Mouse (Mus musculus): ENCODE results near the gene Apopt1. TPM values are rescaled to one million over a fixed set of nuclear protein-coding genes. Genes with fewer than 3 reads are reported as not detected.
A peak's percentile ranks its signal among the peaks of the same experiment; 100 is the strongest.

Gene Apopt1
- polyA plus RNA-seq, 1 experiment: 29.9 TPM

DNA sequence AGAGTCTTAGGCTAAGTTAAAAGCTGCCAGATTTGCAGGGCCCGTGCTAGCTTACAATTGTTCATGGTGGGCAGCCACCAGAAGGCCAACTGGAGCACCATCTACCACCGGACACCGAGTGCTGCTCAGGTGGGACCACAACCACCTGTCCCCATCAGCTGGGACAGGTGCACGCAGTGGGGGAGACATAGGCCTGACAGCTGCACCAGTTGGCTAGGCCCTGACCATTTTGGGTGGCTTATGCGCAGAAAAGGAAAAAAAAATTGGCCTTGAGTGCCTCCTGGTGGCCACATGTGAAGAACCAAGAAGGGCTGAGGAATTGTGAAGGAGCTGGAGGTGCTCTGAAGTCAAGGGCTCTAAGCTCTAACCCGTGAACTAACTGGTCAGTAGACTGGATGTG, 16.8 kb upstream of the Apopt1 start:
- Histone ChIP-seq H3K4me3 (ENCODE audit: insufficient read depth, poor library complexity, severe bottlenecking) (no peak overlapping the region), H3K27me3 (ENCODE audit: control insufficient read depth, insufficient read depth, insufficient read length) (no peaks in the 10 kb centered on the region), H3K79me2 (ENCODE audit: control insufficient read depth, insufficient read depth) (no peaks in the 10 kb centered on the region), H3K36me3 (ENCODE audit: control insufficient read depth, insufficient read depth) (no peaks in the 10 kb centered on the region), H3ac (ENCODE audit: control insufficient read depth, insufficient read length, low read depth) (no peak overlapping the region), H3K79me3 (ENCODE audit: low read depth) (no peaks in the 10 kb centered on the region)
- TF ChIP-seq FOSL1 (IDR thresholded peaks at IDR 0.05; ENCODE audit: insufficient read depth, low read length, poor library complexity, severe bottlenecking) (no peak), MYOG (IDR thresholded peaks at IDR 0.05; ENCODE audit: control insufficient read depth, extremely low read depth, insufficient read length) (peak; percentile 29), CTCF (IDR thresholded peaks at IDR 0.05; ENCODE audit: control insufficient read depth, insufficient read depth, insufficient read length) (peak; percentile 0), MAX (IDR thresholded peaks at IDR 0.05) (no peak), USF1 (IDR thresholded peaks at IDR 0.05; ENCODE audit: low read depth) (no peak), MYOD1 (IDR thresholded peaks at IDR 0.05; ENCODE audit: control insufficient read depth, insufficient read length, low read depth) (peak; percentile 81)

DNA sequence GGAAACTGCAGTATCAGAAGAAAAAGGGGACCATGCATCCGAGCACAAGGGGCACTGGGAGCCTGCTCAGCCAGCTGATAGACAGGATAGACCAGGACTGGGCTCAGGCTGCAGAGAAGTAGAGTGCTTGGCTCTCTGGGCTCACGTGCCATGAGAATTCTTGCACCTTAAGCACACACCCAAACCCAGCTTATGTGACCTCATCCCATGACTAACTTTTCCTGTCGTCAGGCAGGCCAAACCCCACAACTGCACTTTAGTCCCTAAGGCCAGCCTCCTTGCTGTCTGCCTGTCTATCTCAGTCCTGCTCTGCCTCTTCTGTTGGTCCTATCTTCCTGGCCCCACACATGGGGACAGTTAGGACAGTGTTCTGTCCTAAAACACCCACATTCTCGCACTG, 15.4 kb upstream of the Apopt1 start:
- H3K36me3 ChIP-seq (ENCODE audit: control insufficient read depth, insufficient read depth): no peaks in the 10 kb centered on the region
- no peak overlapping the region for H3K4me3 ChIP-seq (ENCODE audit: insufficient read depth, poor library complexity, severe bottlenecking)
- H3K27me3 ChIP-seq (ENCODE audit: control insufficient read depth, insufficient read depth, insufficient read length): no peaks in the 10 kb centered on the region
- TF ChIP-seq USF1 (IDR thresholded peaks at IDR 0.05; ENCODE audit: low read depth): no peak
- no peak for TF ChIP-seq FOSL1 (IDR thresholded peaks at IDR 0.05; ENCODE audit: insufficient read depth, low read length, poor library complexity, severe bottlenecking)
- TF ChIP-seq CTCF (IDR thresholded peaks at IDR 0.05; ENCODE audit: control insufficient read depth, insufficient read depth, insufficient read length): no peak
- no peak for TF ChIP-seq CEBPB (IDR thresholded peaks at IDR 0.05; ENCODE audit: low read depth)
- TF ChIP-seq MAX (IDR thresholded peaks at IDR 0.05): no peak
- no peak for TF ChIP-seq MYOG (IDR thresholded peaks at IDR 0.05; ENCODE audit: control insufficient read depth, extremely low read depth, insufficient read length)
- TF ChIP-seq MYOD1 (IDR thresholded peaks at IDR 0.05; ENCODE audit: control insufficient read depth, insufficient read length, low read depth): no peak
- H3K79me2 ChIP-seq (ENCODE audit: control insufficient read depth, insufficient read depth): no peaks in the 10 kb centered on the region
- no peak overlapping the region for H3ac ChIP-seq (ENCODE audit: control insufficient read depth, insufficient read length, low read depth)
- H3K79me3 ChIP-seq (ENCODE audit: low read depth): no peaks in the 10 kb centered on the region

DNA sequence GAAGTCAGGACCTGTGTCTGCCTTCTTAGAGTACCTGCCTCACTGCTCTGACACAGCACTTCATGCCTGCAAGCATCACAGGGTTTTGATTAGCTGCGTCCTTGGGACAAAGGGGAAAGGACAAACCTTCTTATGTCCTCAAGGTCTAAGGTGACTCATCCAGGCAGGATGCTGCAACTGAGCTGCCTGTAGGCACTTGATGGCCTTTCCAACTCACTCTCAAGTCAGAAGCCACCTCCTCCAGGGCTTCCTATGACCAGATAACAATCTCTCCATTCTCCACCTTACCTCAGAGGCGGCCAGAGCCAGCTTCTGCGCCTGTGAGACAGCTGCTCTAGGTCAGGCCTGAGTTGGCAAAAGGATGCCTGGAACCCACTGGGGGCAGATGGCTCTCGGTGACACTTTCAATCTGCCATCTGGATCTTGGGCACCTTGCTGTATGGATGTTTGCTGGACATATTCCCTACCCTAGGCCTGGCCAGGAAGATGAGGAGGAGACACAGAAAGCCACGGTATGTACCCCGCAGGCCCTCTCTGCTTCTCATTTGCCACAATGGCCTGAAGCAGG, 14.6 kb upstream of the Apopt1 start:
- H3K27me3 ChIP-seq (ENCODE audit: control insufficient read depth, insufficient read depth, insufficient read length): no peaks in the 10 kb centered on the region

DNA sequence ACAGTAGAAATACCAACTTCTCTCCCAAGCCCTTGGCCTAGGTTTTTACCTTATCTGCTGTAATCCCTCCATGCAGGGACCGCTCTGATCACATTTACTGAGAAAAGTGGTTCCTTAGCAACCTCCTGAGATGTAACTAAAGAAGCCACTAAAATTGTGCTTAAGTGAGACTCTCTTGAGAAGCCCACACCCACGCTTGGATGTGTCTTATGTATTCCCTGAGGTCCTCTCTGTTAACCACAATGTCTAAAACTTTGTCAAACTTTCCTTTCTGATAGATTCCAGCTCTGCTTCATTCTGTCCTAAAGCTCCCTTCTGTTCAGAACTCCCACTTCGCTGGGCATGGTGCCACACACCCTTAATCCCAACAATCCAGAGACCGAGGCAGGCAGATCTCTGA, 13.5 kb upstream of the Apopt1 start:
- TF ChIP-seq CEBPB (IDR thresholded peaks at IDR 0.05; ENCODE audit: low read depth): no peak
- TF ChIP-seq USF1 (IDR thresholded peaks at IDR 0.05; ENCODE audit: low read depth): no peak
- TF ChIP-seq MYOG (IDR thresholded peaks at IDR 0.05; ENCODE audit: control insufficient read depth, extremely low read depth, insufficient read length): no peak
- TF ChIP-seq CTCF (IDR thresholded peaks at IDR 0.05; ENCODE audit: control insufficient read depth, insufficient read depth, insufficient read length): no peak
- no peak for TF ChIP-seq MAX (IDR thresholded peaks at IDR 0.05)
- no peak for TF ChIP-seq FOSL1 (IDR thresholded peaks at IDR 0.05; ENCODE audit: insufficient read depth, low read length, poor library complexity, severe bottlenecking)
- no peak for TF ChIP-seq MYOD1 (IDR thresholded peaks at IDR 0.05; ENCODE audit: control insufficient read depth, insufficient read length, low read depth)
- H3ac ChIP-seq (ENCODE audit: control insufficient read depth, insufficient read length, low read depth): no peak overlapping the region
- no peak overlapping the region for H3K4me3 ChIP-seq (ENCODE audit: insufficient read depth, poor library complexity, severe bottlenecking)
- no peaks in the 10 kb centered on the region for H3K79me3 ChIP-seq (ENCODE audit: low read depth)
- no peaks in the 10 kb centered on the region for H3K79me2 ChIP-seq (ENCODE audit: control insufficient read depth, insufficient read depth)
- no peaks in the 10 kb centered on the region for H3K27me3 ChIP-seq (ENCODE audit: control insufficient read depth, insufficient read depth, insufficient read length)
- H3K36me3 ChIP-seq (ENCODE audit: control insufficient read depth, insufficient read depth): no peaks in the 10 kb centered on the region

More for the DNA sequence above, 14.6 kb upstream of the Apopt1 start:
- no peaks in the 10 kb centered on the region for H3K36me3 ChIP-seq (ENCODE audit: control insufficient read depth, insufficient read depth)
- TF ChIP-seq CTCF (IDR thresholded peaks at IDR 0.05; ENCODE audit: control insufficient read depth, insufficient read depth, insufficient read length) (no peak), MAX (IDR thresholded peaks at IDR 0.05) (no peak), FOSL1 (IDR thresholded peaks at IDR 0.05; ENCODE audit: insufficient read depth, low read length, poor library complexity, severe bottlenecking) (no peak), MYOD1 (IDR thresholded peaks at IDR 0.05; ENCODE audit: control insufficient read depth, insufficient read length, low read depth) (no peak), CEBPB (IDR thresholded peaks at IDR 0.05; ENCODE audit: low read depth) (no peak)
- H3K79me2 ChIP-seq (ENCODE audit: control insufficient read depth, insufficient read depth): no peaks in the 10 kb centered on the region
- H3ac ChIP-seq (ENCODE audit: control insufficient read depth, insufficient read length, low read depth): no peak overlapping the region
- no peaks in the 10 kb centered on the region for H3K79me3 ChIP-seq (ENCODE audit: low read depth)
- no peak overlapping the region for H3K4me3 ChIP-seq (ENCODE audit: insufficient read depth, poor library complexity, severe bottlenecking)

DNA sequence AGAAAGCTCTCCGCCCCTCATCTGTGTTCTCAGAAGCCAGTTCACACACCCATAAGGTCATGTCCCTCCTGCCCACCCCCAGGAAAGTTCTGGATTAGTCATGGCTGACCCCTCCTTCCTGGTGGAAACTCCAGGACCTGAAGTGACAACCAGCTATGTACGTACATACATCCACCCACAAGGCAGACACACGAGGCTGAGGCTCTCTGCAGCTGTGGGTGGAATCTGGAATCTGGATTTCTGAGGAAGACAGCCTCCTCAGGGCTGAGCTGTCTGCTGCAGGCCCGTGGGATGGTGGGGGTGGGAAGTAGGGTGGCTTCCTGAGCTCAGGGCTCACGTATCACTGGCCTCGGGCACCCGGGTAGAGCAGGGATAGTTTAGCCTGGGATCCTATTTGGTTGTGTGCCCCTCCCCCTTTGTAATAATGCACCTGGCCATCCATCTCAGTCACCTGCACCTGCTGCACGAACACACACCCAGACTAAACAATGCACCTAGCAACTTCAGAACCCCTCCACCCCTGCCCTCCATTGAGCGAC, 12.1 kb upstream of the Apopt1 start:
- Histone ChIP-seq H3ac (ENCODE audit: control insufficient read depth, insufficient read length, low read depth) (no peak overlapping the region), H3K4me3 (ENCODE audit: insufficient read depth, poor library complexity, severe bottlenecking) (no peak overlapping the region), H3K79me2 (ENCODE audit: control insufficient read depth, insufficient read depth) (no peaks in the 10 kb centered on the region), H3K27me3 (ENCODE audit: control insufficient read depth, insufficient read depth, insufficient read length) (no peaks in the 10 kb centered on the region), H3K79me3 (ENCODE audit: low read depth) (no peaks in the 10 kb centered on the region), H3K36me3 (ENCODE audit: control insufficient read depth, insufficient read depth) (no peaks in the 10 kb centered on the region)
- TF ChIP-seq CEBPB (IDR thresholded peaks at IDR 0.05; ENCODE audit: low read depth) (no peak), MYOD1 (IDR thresholded peaks at IDR 0.05; ENCODE audit: control insufficient read depth, insufficient read length, low read depth) (no peak), CTCF (IDR thresholded peaks at IDR 0.05; ENCODE audit: control insufficient read depth, insufficient read depth, insufficient read length) (no peak), MAX (IDR thresholded peaks at IDR 0.05) (no peak)

DNA sequence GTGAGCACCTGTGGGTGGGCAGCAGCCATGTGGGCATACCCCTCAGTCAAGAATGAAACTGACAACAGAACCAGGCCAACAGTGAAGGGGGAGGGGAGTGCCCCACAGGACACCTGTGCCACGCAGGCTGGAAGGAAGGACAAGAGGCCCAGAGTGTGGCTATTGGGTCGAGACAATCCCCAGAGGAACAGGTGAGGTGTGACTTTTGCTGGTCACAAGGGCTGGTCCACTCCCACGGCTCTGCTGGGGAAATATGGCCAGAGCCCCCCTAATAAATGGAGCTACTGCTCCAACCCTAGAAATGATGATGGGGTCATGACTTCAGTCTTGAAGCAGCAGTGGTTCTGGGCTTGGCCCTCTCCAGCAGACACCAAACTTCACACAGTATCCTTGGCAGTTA, 9.8 kb upstream of the Apopt1 start:
- H3ac ChIP-seq (ENCODE audit: control insufficient read depth, insufficient read length, low read depth): no peak overlapping the region
- no peaks in the 10 kb centered on the region for H3K79me2 ChIP-seq (ENCODE audit: control insufficient read depth, insufficient read depth)
- no peaks in the 10 kb centered on the region for H3K27me3 ChIP-seq (ENCODE audit: control insufficient read depth, insufficient read depth, insufficient read length)
- no peaks in the 10 kb centered on the region for H3K79me3 ChIP-seq (ENCODE audit: low read depth)
- TF ChIP-seq MAX (IDR thresholded peaks at IDR 0.05) (no peak), MYOD1 (IDR thresholded peaks at IDR 0.05; ENCODE audit: control insufficient read depth, insufficient read length, low read depth) (no peak), USF1 (IDR thresholded peaks at IDR 0.05; ENCODE audit: low read depth) (no peak)
- no peak overlapping the region for H3K4me3 ChIP-seq (ENCODE audit: insufficient read depth, poor library complexity, severe bottlenecking)
- H3K36me3 ChIP-seq (ENCODE audit: control insufficient read depth, insufficient read depth): no peaks in the 10 kb centered on the region

Data from C2C12 (cell line).